Mouse (Mus musculus): ENCODE measurements at regions not wholly inside any gene's neighbourhood (a gene's known extent, or its start where the extent isn't known, plus 50 kb on each side); places are given as distances from the start of the nearest gene placed in this dataset.

DNA sequence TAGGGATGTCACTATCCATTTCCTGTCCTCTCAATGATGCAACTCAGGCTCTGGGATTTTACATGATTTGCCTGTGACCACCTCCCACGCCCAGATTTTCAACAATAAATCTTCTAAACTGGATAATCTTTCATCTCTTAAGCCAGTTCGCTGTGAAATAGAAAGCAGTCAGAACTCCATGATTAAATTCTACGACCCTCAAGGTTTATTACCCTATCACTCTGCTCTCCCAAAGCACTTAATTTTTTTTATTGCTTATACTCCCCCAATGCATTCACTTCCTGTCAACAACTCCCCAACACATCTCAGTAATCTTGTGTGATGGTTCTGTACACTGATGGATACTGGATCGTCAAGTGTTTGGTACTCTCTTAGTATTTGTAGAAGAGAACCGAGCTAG, 439.5 kb upstream of the Arpp21 start:
- TF ChIP-seq POLR2A (IDR thresholded peaks at IDR 0.05; ENCODE audit: low read depth, low read length) (no peak), CTCF (conservative IDR thresholded peaks at IDR 0.05; ENCODE audit: insufficient read depth, insufficient read length, low read depth, low read length) (no peak)
